Mouse (Mus musculus) brain, embryonic 14.5 days (tissue): Measurements from ENCODE around the gene Nckap5l.

Experiments
- CTCF ChIP-seq: fragments of 200-500 bp; IDR thresholded peaks from 2 replicates; pipeline ENCODE4 v1.5.1; 2012; ENCODE audit warnings: inconsistent platforms, mild to moderate bottlenecking, moderate library complexity, borderline replicate concordance; ENCODE audit not compliant: insufficient read depth, insufficient read length; ENCODE audit errors: extremely low read depth
- POLR2A ChIP-seq: fragments of 200-500 bp; IDR thresholded peaks from 2 replicates; pipeline ENCODE4 v1.6.1; 2012; ENCODE audit warnings: mild to moderate bottlenecking, inconsistent platforms, borderline replicate concordance; ENCODE audit not compliant: poor library complexity, insufficient read depth, insufficient read length, severe bottlenecking; ENCODE audit errors: extremely low read depth

DNA sequence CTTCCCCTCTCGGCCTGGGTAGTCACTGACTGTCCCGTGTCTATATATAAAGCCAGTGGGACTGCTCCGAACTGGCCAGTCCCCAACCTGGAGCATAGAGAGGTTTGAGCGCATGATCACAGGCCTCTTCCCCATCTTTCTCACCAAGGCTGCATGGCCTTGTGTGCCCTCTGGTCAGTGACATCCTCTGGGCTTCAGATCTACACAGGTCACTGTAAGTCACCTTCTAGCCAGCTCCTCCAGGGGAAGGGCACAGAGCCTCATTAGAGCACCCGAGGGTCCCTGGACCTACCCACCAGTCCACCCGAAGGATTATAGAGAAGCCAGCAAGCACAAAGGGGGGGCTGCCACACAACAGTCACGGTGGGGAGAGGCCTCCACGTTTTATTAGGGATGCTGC lies 35.9 kb downstream of the Nckap5l start:
- TF ChIP-seq CTCF (no peak), POLR2A (no peak)
